Mouse (Mus musculus) natural killer cell, adult 2 months (primary cell): Measurements from ENCODE around the gene Slc25a1.
"Not testable (repeated sequence)": the region's sequence is repeated elsewhere in the genome, so short reads cannot be mapped to it uniquely, and the experiment has no call there.

ENCODE experiments used
- DNase-seq, 2 experiments: peaks; one replicate each; pipeline ENCODE4 v3.0.0; 2022; ENCODE audit warnings: low spot score in 2 of 2

The Slc25a1 gene

DNA sequence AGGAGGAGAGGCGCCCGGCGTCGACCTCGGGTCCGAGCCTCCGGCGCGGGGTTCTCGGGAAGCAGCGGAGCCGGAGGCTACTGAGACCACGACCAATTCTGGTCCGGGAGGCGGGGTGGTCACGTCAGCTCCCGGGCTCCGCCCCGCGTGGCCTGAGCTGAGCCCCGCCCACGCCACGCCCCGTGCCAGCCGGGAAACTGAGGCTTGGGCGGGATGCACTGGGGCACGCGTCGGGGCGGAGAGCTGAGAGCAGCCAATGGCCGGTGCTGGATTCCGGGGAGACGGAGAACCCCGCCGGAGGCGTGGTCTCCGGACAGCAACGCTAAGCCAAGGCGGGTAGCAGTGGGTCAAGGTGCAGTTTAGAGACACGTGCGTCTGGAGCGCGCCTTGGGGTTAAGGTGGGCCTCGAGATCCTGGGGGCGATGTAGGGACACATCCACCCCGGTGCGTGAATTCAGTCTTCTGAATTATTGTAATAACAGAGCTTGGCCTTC, at the start of gene Slc25a1:
Gene Slc25a1, minus strand, starts transcription at position 133 of the 494 bp plus-strand sequence.
- peak in 1 of 2 experiments; percentile 46 for DNase-seq

DNA sequence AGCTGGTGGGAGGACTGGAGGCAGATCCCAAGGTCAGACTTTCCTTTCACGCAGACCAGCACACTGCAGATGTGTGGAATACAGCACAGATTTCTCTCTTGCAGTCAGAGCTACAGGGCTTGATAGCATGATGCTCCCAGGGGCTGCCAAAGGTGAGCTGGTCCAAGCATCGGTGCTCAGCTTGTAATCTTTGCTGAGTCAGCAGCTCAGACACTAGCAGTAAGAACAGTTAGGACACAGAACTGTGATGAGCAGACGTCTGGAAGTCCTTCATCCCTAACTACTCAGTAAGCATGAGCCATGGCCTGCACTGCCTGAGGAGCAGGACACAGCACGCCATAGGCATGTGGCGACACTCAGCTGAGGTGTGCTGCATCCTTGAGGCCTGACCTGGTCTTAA, 43.8 kb upstream of the Slc25a1 start:
- no peak for DNase-seq

DNA sequence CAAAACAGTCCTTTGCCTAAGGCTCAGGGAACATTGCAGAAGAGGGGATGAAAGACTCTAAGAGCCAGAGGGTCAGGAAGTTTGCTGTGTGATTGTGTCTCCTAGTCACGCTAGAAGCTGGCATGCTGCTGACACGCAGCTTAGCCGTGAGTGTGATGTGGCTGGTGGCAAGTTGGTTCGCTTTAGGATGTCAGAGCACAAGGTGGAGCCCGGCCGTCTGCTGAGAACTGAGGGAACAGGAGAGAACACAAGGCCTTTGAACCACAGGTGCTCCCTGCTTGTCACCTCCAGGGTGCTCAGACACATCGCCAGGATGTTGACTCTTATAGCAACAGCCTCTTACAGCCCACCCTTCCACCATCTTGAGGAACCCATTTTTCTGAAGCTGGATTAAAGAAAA, 34.1 kb upstream of the Slc25a1 start:
- DNase-seq: no peak

DNA sequence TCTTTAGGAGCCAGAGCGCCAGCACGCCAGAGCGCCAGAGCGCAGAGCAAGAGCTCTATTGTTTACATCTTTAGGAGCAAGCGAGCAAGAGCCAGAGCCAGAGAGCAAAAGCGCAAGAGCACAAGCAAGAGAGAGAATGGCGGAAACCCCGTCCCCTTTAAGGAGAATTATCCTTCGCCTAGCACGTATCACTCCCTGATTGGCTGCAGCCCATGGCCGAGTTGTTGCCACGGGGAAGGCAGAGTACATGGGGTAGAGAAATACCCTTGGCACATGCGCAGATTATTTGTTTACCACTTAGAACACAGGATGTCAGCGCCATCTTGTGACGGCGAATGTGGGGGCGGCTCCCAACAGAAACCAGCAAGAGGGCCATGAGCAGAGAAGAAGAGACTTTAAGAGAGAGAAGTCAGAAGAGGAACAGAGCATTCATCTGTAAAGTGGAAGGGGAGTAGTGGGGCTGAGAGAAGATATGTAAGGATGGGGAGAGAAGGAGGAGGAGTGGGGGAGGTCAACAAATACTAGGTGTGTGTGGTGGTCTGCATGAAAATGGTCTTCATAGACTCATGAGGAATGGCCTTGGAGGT, 28.1 kb upstream of the Slc25a1 start:
- DNase-seq: not testable (repeated sequence)

DNA sequence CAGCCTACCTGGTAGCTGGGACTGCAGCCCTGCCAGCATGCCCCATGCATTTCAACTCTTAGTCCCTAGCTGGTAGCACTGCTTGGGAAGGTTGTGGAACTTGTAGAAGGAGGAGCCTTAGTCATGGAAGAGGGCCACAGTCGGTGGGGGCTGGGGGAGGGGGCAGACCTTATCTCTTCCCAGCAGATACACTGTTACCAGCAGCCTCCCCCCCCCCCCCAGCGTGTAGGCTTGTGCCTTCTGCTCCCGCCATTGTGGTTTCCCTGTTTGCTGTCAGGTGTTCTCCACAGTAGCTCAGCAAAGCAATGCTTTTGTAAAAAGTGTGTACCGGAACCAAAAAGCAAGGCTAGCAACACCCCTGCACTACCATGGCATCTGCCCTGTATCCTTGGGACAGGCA, 23.6 kb upstream of the Slc25a1 start:
- DNase-seq: no peak

DNA sequence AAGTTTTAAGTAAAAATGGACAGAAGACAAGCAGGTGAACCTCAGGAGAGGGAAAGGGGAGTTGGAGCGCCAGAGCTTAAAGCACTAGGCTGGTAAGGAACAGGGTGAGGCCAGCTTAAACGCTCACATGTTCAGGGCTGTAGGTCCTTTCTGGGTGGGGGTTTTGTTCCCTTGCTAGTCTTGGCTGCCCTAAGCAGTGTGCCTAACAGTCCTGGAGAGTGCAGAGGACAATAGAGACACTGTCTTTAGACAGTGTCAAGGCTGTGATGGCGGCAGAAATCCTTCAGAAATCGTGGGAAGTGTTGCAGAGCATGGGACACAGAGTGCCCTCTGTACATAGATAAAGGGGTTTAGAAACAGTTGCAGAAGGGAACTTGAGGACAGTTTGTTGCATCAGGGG, 22.0 kb upstream of the Slc25a1 start:
- no peak for DNase-seq

DNA sequence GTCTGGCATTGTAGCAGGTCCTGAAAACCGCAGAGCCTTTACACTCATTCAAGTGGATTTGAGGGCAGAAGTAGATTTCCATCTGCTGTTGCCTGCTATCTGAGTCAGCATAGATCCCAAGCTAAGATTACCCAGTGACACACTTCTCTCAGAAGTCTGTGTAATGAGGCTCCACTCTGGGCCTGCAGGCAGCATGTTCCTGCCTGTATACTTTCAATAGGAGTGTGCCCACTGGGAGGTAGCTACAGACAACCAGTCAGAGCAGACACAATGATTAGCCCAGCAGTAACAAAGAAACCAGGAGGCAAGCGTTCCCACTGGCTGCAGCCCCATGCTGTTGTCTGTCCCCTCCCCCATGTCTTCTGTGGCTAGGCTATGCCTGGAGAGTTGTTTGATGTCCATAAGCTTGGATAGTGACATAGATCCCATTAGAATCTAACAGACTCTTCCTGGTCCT, 21.4 kb upstream of the Slc25a1 start:
- DNase-seq: no peak

DNA sequence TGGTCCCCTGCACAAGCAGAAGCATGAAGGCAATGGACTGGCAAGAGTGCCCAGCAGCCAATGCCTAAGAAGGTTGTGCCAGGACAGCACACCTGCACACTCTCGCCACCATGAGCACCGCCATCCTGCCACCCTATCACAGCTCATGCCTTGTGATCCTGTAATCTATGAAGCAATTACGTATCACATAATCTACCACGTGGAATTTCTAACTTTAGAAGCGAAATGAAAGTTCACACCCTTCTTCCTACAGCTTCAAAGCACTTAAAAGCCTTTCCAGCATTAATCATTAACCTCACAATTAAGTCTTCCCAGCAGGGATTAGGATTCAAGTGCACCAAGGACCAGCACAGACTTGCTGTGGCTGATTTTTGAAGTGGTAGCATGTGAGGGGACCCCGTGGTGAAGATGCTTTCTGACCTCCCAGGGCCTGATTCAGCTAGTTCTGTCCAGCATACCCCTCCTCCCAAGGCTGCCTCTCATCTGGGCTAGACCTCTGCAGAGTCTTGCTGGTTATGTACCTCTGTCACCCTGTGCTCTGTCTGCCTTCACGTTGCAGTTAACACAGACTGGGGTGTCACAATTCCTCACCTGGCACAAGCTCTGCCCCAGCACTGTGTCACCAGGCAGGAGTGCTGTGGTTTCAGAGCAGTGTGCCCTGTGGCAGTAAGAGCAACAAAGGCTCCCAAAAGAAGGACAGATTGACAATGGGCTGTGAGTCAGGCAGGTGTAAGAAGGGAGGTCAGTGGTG, 17.2 kb upstream of the Slc25a1 start:
- no peak for DNase-seq

DNA sequence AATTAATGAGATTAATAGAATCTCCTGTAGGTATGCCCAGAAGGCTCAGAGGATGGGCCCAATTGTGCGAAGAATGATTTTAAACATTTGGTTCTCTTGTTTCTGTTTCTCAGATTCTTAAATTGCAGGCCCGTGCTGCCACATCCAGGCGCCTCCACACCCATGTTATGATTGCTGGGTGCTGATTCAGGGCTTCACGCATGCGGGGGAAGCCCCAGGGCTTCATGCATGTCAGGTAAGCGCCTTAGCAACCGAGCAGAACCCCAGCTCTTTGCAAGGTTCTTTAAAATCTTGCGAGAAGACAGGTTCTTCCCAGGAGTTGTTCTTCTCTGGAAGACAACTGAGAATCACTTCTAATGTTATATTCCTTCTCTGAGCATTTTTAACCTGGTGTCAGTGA, 15.4 kb upstream of the Slc25a1 start:
- DNase-seq: no peak

DNA sequence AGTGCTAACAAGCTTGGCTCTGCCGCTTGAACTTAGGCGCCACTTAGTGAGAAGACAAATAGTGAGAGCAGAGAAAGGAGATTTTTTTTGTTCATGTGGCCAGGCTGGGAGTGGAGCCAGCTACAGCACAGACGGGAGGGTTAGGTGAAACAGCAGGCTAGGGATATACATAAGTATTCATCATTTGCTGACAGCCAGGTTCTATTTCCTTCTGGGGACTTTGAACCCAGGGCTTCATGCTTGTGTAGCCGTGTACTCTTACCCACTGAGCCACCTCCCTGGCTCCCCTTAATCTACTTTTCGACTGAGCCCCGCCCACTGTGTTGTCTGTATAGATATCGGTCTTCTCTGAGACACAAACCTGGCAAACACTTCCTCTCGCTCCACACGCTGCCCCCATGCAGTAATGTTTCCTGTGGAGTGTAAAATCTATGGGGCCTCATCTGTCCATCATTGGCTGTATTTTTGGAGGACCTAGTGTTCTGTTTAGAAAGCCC, 11.3 kb upstream of the Slc25a1 start:
- no peak for DNase-seq

DNA sequence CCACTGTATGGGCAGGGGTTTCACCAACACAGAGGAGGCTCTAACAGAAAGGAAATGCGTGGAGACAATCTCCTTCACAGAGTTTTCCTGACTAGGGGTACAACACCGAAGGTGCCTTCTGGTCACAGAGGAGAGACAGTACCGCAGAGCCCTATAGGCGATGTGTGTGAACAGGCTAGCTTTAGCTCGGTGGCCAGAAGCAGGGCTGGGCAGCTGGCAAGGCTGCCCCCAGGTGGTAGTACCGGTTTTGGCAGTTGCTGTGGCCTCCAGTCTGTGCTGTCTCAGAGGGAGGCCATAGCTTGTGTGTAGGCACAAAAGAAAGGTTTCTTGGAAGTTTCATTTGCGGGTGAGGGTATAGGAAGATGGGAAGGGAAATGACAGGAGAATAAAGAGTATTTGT, 10.8 kb upstream of the Slc25a1 start:
- DNase-seq: peak; percentile 65 to 78

DNA sequence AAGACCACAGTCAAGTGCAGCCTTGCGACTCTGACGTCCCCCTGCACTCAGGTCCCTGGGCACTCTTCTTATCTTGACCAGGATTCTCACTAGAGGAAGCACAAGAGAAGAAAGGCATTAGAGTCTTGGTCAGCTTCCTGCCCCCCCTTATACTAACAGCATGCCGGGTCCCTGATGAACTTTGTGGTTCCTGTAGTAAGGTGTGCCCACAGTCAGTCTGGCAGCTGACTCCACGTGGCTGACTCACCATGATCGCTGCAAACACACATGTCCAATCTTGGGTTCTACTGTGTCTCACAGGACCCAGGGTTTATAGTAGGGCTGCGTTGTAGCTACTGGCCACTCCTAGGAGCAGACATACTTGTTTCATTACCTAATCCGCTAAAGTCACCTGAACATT, 10.2 kb upstream of the Slc25a1 start:
- DNase-seq: no peak

DNA sequence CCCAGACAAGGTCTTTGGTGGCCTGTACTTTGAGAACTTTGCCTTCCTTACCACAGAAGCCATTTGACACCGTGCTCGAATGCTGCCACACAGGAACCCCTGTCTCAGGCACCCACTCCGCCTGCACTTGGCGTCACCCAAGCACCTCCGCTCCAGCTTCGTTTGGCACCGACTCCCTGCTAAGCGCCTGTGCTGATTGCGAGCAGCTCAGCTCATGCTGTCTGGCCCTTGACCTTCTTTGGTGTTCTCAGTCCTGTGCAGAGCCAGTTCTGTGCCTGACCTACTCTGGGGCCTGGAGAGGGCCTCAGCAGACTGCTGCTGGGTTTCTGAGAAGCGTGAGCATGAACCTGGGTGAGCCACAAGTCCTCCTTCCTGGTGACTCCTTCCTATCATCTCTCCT, 8.8 kb upstream of the Slc25a1 start:
- no peak for DNase-seq

DNA sequence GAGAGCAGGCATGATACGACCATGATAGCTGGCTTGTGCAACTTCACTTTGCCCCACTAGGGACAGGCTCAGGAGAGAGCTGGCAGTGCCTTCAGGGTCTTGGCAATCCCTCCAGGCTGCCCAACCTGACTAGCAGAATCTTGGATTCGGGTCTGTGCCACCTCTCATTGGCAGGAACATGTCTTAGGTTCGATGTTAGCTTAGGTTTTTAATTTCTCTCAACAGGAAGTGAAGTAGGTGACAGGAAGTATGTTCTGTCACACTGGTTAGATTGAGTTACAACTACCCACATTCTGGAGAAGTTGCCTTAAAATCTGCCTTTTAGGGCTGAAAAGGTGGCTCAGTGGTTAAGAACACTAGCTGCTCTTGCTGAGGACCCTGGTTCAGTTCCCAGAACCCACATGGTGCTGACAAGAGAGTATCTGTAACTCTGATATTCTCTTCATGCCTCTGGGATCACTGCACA, 6.5 kb upstream of the Slc25a1 start:
- DNase-seq: no peak

DNA sequence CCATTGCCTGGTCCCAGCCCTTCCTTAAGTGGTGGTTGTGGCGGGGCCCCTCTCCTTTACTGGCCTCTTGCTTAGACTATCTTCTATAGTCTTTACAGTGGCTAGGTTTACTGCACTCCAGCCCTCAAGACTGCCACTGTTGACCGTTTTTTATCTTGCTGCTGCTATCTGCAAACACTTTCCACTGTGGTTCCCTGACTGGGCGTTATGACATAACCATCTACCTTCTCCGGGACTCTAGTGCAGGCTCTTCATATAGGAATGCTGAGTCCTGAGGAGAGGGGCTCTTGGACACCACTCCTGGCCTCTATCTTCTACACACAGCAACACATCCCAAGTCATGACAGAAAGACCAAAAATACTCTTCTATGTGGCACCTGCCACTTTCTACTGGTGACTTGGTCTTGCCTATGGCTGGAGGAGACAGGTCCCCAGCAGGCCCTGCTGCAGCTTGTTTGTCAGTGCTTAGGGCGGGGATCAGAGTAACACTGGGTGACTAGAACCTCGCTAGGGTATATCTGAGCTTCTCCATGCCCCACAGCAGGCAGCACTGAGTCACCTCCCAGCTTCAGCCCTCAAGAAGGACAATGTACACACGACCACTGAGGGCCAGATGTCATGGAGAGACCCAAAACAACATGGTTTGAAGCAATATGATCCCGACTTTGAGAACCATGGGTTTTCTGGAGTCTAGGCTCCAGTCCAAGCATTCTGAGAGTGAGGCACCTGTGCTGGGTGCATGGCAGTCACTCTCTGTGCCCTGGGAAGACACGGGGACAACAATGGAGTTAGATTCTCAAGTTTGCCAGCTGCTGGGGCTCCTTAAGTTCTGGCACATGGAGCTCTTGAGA, 5.8 kb upstream of the Slc25a1 start:
- DNase-seq: no peak

DNA sequence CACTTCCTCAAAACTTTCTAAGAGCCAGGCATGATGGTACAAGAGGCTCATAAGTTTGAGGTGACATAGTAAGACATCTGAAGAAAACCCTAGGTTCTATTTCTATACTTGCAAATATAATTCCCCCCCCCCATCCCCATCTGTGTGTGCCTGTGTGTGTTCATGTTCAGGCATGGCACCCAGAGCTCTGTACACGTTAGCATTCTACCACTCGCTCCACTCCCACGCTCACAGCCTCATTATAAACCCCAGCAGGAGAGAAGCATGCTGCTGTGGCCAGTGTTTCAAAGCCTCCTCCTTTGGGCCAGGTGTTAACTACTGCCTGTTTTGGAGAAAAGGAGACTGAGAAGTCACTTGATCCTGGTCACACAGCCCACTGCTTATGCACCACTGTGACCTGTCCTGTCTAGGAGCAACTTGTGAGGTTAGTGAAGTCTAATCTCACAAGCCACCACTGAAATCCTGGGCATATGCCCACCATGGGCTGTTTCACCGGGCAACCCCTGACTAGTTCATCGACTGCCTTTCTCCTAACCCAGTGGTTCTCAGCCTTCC, 4.0 kb upstream of the Slc25a1 start:
- no peak for DNase-seq

DNA sequence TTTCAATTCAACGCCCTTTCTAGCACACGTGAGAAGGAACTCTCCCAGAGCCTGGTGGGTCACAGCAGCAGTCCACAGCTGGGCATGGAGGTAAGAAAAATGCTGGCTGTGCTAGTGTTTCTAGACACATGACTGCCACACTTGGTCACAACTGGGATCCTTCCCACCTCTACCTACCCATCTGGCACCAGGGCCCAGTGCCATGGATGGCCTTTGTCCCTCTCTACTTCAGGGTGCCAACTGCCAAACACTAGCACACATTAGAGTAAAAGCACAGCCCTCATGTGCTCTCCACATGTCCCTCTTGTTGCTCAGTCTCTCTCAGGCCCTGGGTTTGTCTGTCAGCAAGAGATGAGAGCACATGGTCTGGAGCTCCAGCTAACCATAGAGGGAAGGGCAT, 1.6 kb upstream of the Slc25a1 start:
- no peak for DNase-seq

DNA sequence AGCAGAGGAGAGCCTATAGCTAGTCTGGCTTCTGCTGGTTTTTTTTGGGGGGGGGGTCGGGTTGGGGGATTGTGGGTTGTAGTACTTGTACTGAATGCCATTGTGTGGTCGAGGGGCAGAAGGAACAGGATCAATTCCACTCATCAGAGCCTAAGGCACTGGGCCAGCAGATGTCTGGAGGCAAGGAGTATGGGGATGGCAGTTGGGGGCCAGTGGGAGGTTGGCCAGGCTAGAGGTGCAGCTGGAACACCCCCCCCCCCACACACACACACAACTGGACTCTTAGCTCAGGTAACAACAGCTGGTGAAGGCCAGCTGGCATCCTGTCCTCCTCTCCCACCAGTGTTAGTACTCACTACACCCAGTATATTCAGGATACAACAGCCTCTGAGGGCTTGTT, 1.2 kb upstream of the Slc25a1 start:
- no peak for DNase-seq

DNA sequence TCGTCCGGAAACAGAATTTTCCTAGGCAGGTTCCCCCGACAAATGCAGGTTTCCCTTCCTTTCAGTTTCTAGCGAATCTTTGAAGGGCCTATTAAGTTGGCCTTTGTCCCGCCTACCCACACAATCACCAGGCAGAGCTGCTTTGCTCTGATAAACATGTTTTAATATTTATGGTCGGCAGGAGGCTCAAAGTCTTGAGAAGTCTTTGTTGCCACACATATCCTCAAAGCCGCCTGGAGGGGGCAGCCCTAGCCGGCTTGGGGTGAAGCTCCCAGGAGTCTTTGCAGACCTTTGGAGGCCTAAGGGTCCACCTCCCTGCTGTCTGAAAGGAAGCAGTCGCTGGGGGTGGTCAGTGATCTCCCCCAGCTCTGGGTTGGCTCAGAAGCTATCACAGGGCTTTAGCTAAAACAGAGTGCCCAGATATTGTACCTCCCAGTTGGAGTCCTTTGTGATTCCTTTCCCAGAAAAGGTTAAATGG, 647 bp upstream of the Slc25a1 start:
- peak; percentile 78 to 84 for DNase-seq

DNA sequence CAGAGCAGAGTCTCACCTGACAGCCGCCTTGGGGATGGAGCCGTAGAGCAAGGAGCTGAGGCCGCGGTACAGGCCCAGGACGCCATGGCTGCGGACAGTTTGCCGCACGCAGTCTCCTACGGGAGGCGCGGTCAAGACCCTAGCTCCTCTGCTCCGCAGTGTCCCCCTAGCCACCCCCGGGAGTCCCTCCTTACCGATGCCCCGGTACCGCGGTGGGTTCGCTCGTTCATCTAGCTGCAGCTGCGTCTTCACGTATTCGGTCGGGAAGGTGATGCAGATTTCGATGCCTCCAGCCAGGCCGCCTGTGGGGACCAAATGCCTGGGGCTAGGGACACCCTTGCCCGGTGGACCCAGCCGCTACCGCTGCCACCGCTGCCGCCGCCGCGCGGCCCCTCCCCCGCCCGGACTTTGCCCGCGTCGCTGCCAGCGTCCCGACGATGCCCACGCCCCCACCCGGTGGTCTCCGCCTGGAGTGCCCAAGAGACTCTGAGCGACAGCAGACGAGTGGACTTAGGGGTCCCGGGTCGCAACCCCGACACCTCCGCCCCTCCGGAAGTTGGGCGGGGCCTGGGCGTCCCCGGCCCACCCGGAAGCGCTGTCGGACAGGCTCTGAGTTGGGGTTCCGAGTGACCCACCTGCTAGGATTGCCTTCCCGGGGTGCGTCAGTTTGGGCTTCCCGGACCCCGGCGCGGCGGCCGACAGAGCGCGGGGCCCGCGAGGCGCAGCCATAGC, 502 bp downstream of the Slc25a1 start:
- no peak for DNase-seq

DNA sequence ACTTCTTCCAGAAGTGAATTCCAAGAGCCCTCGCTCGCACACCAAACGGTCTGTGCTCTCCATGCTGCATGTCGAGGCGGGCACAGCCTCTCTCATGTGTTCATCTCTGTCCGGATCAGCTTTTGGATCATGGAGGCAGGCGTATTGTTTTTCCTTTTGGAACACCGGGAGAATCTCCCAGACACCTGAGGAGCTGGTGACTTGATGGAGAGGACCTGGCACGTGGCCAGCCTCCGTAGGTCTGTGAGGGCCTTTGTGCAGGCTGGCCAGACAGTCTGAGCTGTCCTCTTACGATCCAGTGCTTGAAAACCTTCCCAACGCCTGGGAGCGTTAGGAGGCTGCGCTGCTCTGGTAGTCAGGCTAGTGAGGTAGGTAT, 5.9 kb downstream of the Slc25a1 start:
- DNase-seq: no peak
